11 mouse cellular contexts compared by ENCODE assay signal in the genomic region with DNA sequence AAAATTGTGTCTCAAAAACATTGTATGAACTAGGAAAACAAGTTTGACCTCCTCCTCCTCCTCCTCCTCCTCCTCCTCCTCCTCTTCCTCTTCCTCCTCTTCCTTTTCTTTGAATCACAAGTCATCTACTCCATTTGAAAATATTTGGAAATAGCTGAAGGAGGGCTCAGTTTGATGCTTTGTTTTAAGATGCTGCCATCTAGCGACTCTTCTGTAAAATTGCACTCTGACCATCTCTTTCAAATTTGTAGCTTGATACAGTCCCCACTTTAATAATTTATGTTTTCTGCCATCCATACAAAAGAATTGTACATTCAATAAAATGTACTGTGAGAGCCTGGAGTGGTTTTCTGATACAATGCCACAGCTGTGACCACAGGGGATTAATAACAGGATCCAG.
DNase-seq lines count a peak whose midpoint lies in the region; ATAC-seq lines count a peak whose summit lies in the region.
"Had no signal": no experiment of that assay in that cellular context is flagged by ENCODE, and none has a peak within 500 bp of the region (broad histone marks: within the 10 kb centered on the region; RNA-seq: fewer than 3 reads in every experiment).

No protein-coding gene starts in this region.

- ATAC-seq in hindbrain, embryonic 14.5 days (ENCODE audit: low FRiP score), result no peak
- ATAC-seq in megakaryocyte progenitor cell, adult 5-6 weeks (replicated peaks; ENCODE audit: poor library complexity), result peak; percentile 79

- H3K9me3 ChIP-seq in hindbrain, embryonic 14.5 days (ENCODE audit: control insufficient read depth, low read length), result no peaks in the 10 kb centered on the region
- H3K9me3 ChIP-seq in hindbrain, embryonic 10.5 days, result no peaks in the 10 kb centered on the region
- H3K9me3 ChIP-seq: heart, embryonic 15.5 days had no signal

- WGBS in hindbrain, embryonic 14.5 days, result 0% methylated on average over 1 of the region's 1 CpGs
- 0% methylated on average over 1 of the region's 1 CpGs for WGBS in hindbrain, embryonic 10.5 days

- peak; percentile 78 for DNase-seq in hindbrain, embryonic 14.5 days (ENCODE audit: low spot score)
- DNase-seq in hindbrain, embryonic 10.5 days (ENCODE audit: low spot score), result no peak
- DNase-seq in CD4-positive, CD25-positive, alpha-beta regulatory T cell, adult 2 months (ENCODE audit: low read depth, low spot score), result peak; percentile 14
- peak; percentile 17 for DNase-seq in ZHBTc4 (ENCODE audit: low read depth, low spot score)
- DNase-seq in adrenal gland, adult 8-10 months, result no peak
- DNase-seq in ovary, adult 18-20 months (ENCODE audit: low spot score), result no peak
- DNase-seq in spleen, postnatal 14 days (ENCODE audit: low spot score in 2 of 2), result no peak
- DNase-seq: layer of hippocampus, postnatal 36 days; right cerebral cortex, postnatal 25 days had no signal

- H3K4me3 ChIP-seq in hindbrain, embryonic 14.5 days (replicated peaks; ENCODE audit: low read length), result no peak overlapping the region
- H3K4me3 ChIP-seq in hindbrain, embryonic 10.5 days, result no peak overlapping the region
- H3K4me3 ChIP-seq: heart, embryonic 15.5 days had no signal

- H3K27me3 ChIP-seq in hindbrain, embryonic 14.5 days (ENCODE audit: control insufficient read depth, insufficient read depth, low read length), result no peaks in the 10 kb centered on the region
- H3K27me3 ChIP-seq in hindbrain, embryonic 10.5 days (ENCODE audit: insufficient read depth, poor library complexity, severe bottlenecking), result no peaks in the 10 kb centered on the region
- H3K27me3 ChIP-seq: heart, embryonic 15.5 days had no signal

- H3K27ac ChIP-seq in hindbrain, embryonic 14.5 days, result no peak overlapping the region
- H3K27ac ChIP-seq in hindbrain, embryonic 10.5 days, result no peak overlapping the region
- H3K27ac ChIP-seq: heart, embryonic 15.5 days had no signal

- H3K4me2 ChIP-seq in hindbrain, embryonic 14.5 days (replicated peaks), result no peak overlapping the region
- H3K4me2 ChIP-seq: heart, embryonic 15.5 days had no signal

- H3K36me3 ChIP-seq in hindbrain, embryonic 14.5 days (replicated peaks; ENCODE audit: control insufficient read depth, insufficient read depth), result no peaks in the 10 kb centered on the region
- no peaks in the 10 kb centered on the region for H3K36me3 ChIP-seq in hindbrain, embryonic 10.5 days
- H3K36me3 ChIP-seq: heart, embryonic 15.5 days had no signal

- no peaks in the 10 kb centered on the region for H3K4me1 ChIP-seq in hindbrain, embryonic 14.5 days (replicated peaks; ENCODE audit: control insufficient read depth, insufficient read depth, low read length)
- H3K4me1 ChIP-seq in hindbrain, embryonic 10.5 days (replicated peaks), result no peaks in the 10 kb centered on the region
- H3K4me1 ChIP-seq: heart, embryonic 15.5 days had no signal

- no peak overlapping the region for H3K9ac ChIP-seq in hindbrain, embryonic 14.5 days
- H3K9ac ChIP-seq: heart, embryonic 15.5 days had no signal

Comparison
In these comparisons a context has a peak if more than half of its experiments do, and no peak if none do; other contexts are left out.
1. DNase-seq: peak in hindbrain, embryonic 14.5 days (single experiment), CD4-positive, CD25-positive, alpha-beta regulatory T cell, adult 2 months (single experiment) and ZHBTc4 (single experiment); none in hindbrain, embryonic 10.5 days (single experiment), adrenal gland, adult 8-10 months (single experiment), ovary, adult 18-20 months (single experiment) and spleen, postnatal 14 days (0 of 2).